Mouse (Mus musculus) bone marrow macrophage, adult 2 months (primary cell): ENCODE results near the gene Gm17359. TPM values are rescaled to one million over a fixed set of nuclear protein-coding genes. Genes with fewer than 3 reads are reported as not detected.

Experiments used
- H3K27ac ChIP-seq: 2 replicates; pipeline ENCODE4 v1.5.1; 2012; ENCODE audit warnings: low read depth, low read length; ENCODE audit not compliant: insufficient read depth
- H3K4me1 ChIP-seq: 2 replicates; pipeline ENCODE4 v1.6.1; 2012; ENCODE audit warnings: low read length; ENCODE audit not compliant: control insufficient read depth, insufficient read depth
- H3K4me3 ChIP-seq: 2 replicates; pipeline ENCODE4 v1.5.1; 2012; ENCODE audit warnings: mild to moderate bottlenecking, low read length, moderate library complexity; ENCODE audit not compliant: insufficient read depth
- CTCF ChIP-seq: IDR thresholded peaks from 2 replicates; pipeline ENCODE4 v1.5.1; 2012; ENCODE audit warnings: low read depth, mild to moderate bottlenecking, low read length, moderate library complexity
- POLR2A ChIP-seq: IDR thresholded peaks from 2 replicates; pipeline ENCODE4 v1.6.1; 2012; ENCODE audit warnings: mild to moderate bottlenecking, low read depth, low read length, borderline replicate concordance
- polyA plus RNA-seq: library from polyadenylated mRNA; stranded (reverse); fragments of >200 nt; gene quantifications from 2 replicates; pipeline ENCODE4 v1.2.4, GENCODE M21; 2012; ENCODE audit not compliant: missing spikeins, insufficient read depth, insufficient read length

Gm17359 gene
- polyA plus RNA-seq, 1 experiment, result not detected

GRCm38 (mm10) chr3:79308605-79309004, 27.9 kb upstream of the Gm17359 start:
- TF ChIP-seq POLR2A (no peak), CTCF (no peak)
- Histone ChIP-seq H3K4me1 (no peaks in the 10 kb centered on the region), H3K4me3 (no peak overlapping the region), H3K27ac (no peak overlapping the region)

DNA sequence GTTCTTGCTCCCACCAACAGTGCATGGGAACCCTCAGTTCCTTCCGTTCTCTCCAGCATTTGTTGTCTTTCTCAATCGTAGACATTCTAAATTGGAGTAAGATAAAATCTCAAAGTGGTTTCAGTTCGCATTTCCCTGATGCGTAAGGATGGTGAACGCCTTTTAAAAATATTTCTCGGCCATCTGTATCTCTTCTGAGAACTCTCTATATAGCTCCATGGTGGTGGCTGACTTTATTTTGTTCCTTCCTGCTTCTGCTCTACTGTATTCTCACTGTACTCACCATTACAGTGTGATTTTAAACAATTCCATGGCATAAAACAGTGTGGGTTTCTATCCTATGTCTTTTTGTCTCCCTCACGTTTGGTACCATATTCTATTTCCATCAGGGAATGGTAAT, 26.3 kb upstream of the Gm17359 start:
- no peak overlapping the region for H3K4me3 ChIP-seq
- H3K27ac ChIP-seq, result no peak overlapping the region
- H3K4me1 ChIP-seq, result no peaks in the 10 kb centered on the region
- TF ChIP-seq CTCF (no peak), POLR2A (no peak)

- no peak for TF ChIP-seq CTCF
- TF ChIP-seq POLR2A, result no peak
- no peak overlapping the region for H3K27ac ChIP-seq
- no peak overlapping the region for H3K4me3 ChIP-seq
- H3K4me1 ChIP-seq, result no peaks in the 10 kb centered on the region
These were observed 24.6 kb upstream of the Gm17359 start for GRCm38 (mm10) chr3:79311895-79312294.

GRCm38 (mm10) chr3:79314006-79314698, 22.3 kb upstream of the Gm17359 start:
- TF ChIP-seq CTCF (no peak), POLR2A (no peak)
- Histone ChIP-seq H3K4me1 (no peaks in the 10 kb centered on the region), H3K4me3 (no peak overlapping the region), H3K27ac (no peak overlapping the region)

GRCm38 (mm10) chr3:79324697-79325526, 11.5 kb upstream of the Gm17359 start:
- TF ChIP-seq CTCF, result no peak
- TF ChIP-seq POLR2A, result no peak
- Histone ChIP-seq H3K4me3 (no peak overlapping the region), H3K27ac (no peak overlapping the region), H3K4me1 (no peaks in the 10 kb centered on the region)

DNA sequence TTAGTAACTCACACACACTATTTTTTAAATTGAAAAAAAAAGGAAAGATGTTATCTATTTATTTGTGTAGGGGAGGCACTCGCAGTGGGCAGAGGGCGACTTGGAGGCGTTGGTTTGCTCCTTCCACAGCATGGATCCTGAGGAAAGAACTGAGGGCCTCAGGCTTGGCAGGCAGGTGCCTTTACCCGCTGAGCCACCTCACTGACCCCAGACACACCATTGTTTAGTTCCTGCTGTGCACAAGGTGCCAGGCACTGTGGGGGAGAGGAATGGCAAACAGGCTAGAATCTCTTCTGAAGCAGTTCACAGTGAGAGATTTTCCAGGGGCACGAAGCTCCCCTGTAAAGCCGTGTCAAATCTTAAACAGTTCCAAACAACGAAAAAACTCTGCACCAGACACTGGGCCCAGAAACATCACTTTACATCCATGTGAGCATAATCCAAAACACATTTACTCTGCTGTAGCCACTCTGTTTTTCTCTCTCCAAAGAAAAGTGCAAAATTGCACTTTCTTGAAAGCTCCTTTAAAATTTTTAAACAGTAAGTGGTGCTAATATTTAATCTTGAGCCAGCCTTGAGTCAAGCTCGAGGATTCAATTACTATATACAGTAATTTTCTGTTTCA, 6.7 kb upstream of the Gm17359 start:
- H3K4me3 ChIP-seq, result no peak overlapping the region
- no peak overlapping the region for H3K27ac ChIP-seq
- H3K4me1 ChIP-seq, result no peaks in the 10 kb centered on the region
- TF ChIP-seq CTCF (no peak), POLR2A (no peak)

DNA sequence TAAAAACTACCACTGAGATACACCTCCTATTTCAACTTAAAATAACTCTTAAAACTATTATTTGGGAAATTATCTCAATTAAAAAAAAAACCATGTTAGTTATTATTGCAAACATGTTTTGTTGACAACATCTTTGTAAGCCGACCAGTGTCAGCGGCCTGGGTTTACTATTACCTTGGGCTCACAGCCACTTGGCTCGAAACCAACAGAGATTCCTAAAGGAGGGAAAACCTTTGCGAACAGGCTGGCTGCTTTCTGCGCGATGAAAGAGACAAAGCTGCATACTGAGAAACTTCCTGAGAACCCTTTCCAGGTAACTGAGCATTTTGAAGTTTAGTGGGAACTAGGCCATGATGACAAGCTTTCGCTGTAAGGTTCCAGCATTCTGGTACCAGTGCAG, 3.4 kb upstream of the Gm17359 start:
- TF ChIP-seq CTCF (no peak), POLR2A (no peak)
- H3K4me1 ChIP-seq, result 0 out of 2 replicates have a peak, but pooled peaks cover 3% of the 10 kb centered on the region

GRCm38 (mm10) chr3:79333643-79334200, 2.7 kb upstream of the Gm17359 start:
- TF ChIP-seq CTCF, result no peak
- no peak for TF ChIP-seq POLR2A
- Histone ChIP-seq H3K27ac (no peak overlapping the region), H3K4me1 (0 out of 2 replicates have a peak, but pooled peaks cover 3% of the 10 kb centered on the region), H3K4me3 (no peak overlapping the region)

More for the DNA sequence above, 3.4 kb upstream of the Gm17359 start:
- Histone ChIP-seq H3K4me3 (no peak overlapping the region), H3K27ac (no peak overlapping the region)

DNA sequence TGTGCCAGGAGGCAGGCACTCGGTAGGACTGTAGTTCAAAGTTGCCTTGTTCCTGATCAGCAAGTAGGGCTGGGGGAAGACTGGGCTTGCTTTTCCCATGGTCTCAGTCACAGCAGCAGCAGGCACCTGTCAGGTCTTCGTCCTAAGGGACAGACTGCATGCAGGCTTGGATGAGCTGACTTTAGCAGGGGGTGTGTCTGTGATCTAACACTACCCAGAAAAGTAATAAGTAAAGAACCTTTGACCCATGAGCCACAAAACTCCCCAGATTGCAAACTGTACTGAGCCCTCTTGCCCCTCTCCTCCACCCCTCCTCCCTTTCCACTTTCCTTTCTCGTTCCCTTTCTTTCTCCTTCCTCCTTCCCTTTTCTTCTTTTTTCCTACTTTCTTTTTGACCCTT, 4.3 kb downstream of the Gm17359 start:
- 0 out of 2 replicates have a peak, but pooled peaks cover 3% of the 10 kb centered on the region for H3K4me1 ChIP-seq
- TF ChIP-seq CTCF, result no peak
- no peak for TF ChIP-seq POLR2A
- no peak overlapping the region for H3K4me3 ChIP-seq
- no peak overlapping the region for H3K27ac ChIP-seq
